Mouse (Mus musculus): ENCODE results near the gene Shd. TPM values are rescaled to one million over a fixed set of nuclear protein-coding genes. Genes with fewer than 3 reads are reported as not detected.

Shd gene
- polyA plus RNA-seq, 2 experiments: 25.8 to 58.0 TPM

GRCm38 (mm10) chr17:56007444-56008355 lies 37.4 kb downstream of the Shd start:
- Histone ChIP-seq H3K27ac (replicated peaks; ENCODE audit: low read depth, low read length) (peak overlapping the region; percentile 72; the same call in 1 of the 2 replicates), H3K9ac (ENCODE audit: low read depth, low read length, severe bottlenecking) (peak overlapping the region; percentile 40; the same call in 1 of the 2 replicates), H3K36me3 (ENCODE audit: control insufficient read depth, insufficient read depth, low read length) (peaks cover 14% of the 10 kb centered on the region), H3K9me3 (ENCODE audit: control insufficient read depth, low read length) (no peaks in the 10 kb centered on the region), H3K27me3 (ENCODE audit: control insufficient read depth, insufficient read depth, low read length) (no peaks in the 10 kb centered on the region), H3K4me3 (replicated peaks; ENCODE audit: low read length) (peak overlapping the region; percentile 82), H3K4me2 (replicated peaks; ENCODE audit: low read depth, low read length, severe bottlenecking) (peak overlapping the region; percentile 100), H3K4me1 (ENCODE audit: control insufficient read depth, insufficient read depth, low read length) (peaks cover 14% of the 10 kb centered on the region)
- WGBS: 31% methylated on average over 13 of the region's 14 CpGs
- DNase-seq (ENCODE audit: low spot score): no peak
- TF ChIP-seq POLR2A (IDR thresholded peaks at IDR 0.05; ENCODE audit: borderline replicate concordance, extremely low read depth, insufficient read depth, insufficient read length): no peak
- ATAC-seq (ENCODE audit: low FRiP score, low read depth): no peak; the same call in 1 of the 2 replicates

- H3K27me3 ChIP-seq (ENCODE audit: control insufficient read depth, insufficient read depth, low read length): no peaks in the 10 kb centered on the region
- peaks cover 20% of the 10 kb centered on the region for H3K36me3 ChIP-seq (ENCODE audit: control insufficient read depth, insufficient read depth, low read length)
- H3K27ac ChIP-seq (replicated peaks; ENCODE audit: low read depth, low read length): peak overlapping the region; percentile 85
- ATAC-seq (ENCODE audit: low FRiP score, low read depth) (peak; percentile 94), DNase-seq (ENCODE audit: low spot score) (peak; percentile 99)
- H3K4me1 ChIP-seq (ENCODE audit: control insufficient read depth, insufficient read depth, low read length): peaks cover 14% of the 10 kb centered on the region
- peak overlapping the region; percentile 72 for H3K9ac ChIP-seq (ENCODE audit: low read depth, low read length, severe bottlenecking)
- WGBS: 2% methylated on average over 21 of the region's 21 CpGs
- no peak for TF ChIP-seq POLR2A (IDR thresholded peaks at IDR 0.05; ENCODE audit: borderline replicate concordance, extremely low read depth, insufficient read depth, insufficient read length)
- H3K4me3 ChIP-seq (replicated peaks; ENCODE audit: low read length): peak overlapping the region; percentile 82
- H3K4me2 ChIP-seq (replicated peaks; ENCODE audit: low read depth, low read length, severe bottlenecking): peak overlapping the region; percentile 100
- no peaks in the 10 kb centered on the region for H3K9me3 ChIP-seq (ENCODE audit: control insufficient read depth, low read length)
Observed at GRCm38 (mm10) chr17:56008356-56009087, 38.3 kb downstream of the Shd start.

GRCm38 (mm10) chr17:56009088-56009961 lies 39.1 kb downstream of the Shd start:
- Histone ChIP-seq H3K4me1 (ENCODE audit: control insufficient read depth, insufficient read depth, low read length) (peaks cover 14% of the 10 kb centered on the region), H3K4me2 (replicated peaks; ENCODE audit: low read depth, low read length, severe bottlenecking) (peak overlapping the region; percentile 100), H3K27ac (replicated peaks; ENCODE audit: low read depth, low read length) (peak overlapping the region; percentile 85), H3K4me3 (replicated peaks; ENCODE audit: low read length) (peak overlapping the region; percentile 82), H3K9me3 (ENCODE audit: control insufficient read depth, low read length) (no peaks in the 10 kb centered on the region), H3K9ac (ENCODE audit: low read depth, low read length, severe bottlenecking) (peak overlapping the region; percentile 72), H3K36me3 (ENCODE audit: control insufficient read depth, insufficient read depth, low read length) (peaks cover 23% of the 10 kb centered on the region), H3K27me3 (ENCODE audit: control insufficient read depth, insufficient read depth, low read length) (no peaks in the 10 kb centered on the region)
- peak; percentile 98 for TF ChIP-seq POLR2A (IDR thresholded peaks at IDR 0.05; ENCODE audit: borderline replicate concordance, extremely low read depth, insufficient read depth, insufficient read length)
- WGBS: 2% methylated on average over 51 of the region's 62 CpGs
- peak; percentile 87 for ATAC-seq (ENCODE audit: low FRiP score, low read depth)
- DNase-seq (ENCODE audit: low spot score): peak; percentile 91

GRCm38 (mm10) chr17:56009962-56010240 lies 39.6 kb downstream of the Shd start:
- ATAC-seq (ENCODE audit: low FRiP score, low read depth) (no peak), DNase-seq (ENCODE audit: low spot score) (no peak)
- H3K4me2 ChIP-seq (replicated peaks; ENCODE audit: low read depth, low read length, severe bottlenecking): peak overlapping the region; percentile 100
- TF ChIP-seq POLR2A (IDR thresholded peaks at IDR 0.05; ENCODE audit: borderline replicate concordance, extremely low read depth, insufficient read depth, insufficient read length): no peak
- peaks cover 14% of the 10 kb centered on the region for H3K4me1 ChIP-seq (ENCODE audit: control insufficient read depth, insufficient read depth, low read length)
- H3K4me3 ChIP-seq (replicated peaks; ENCODE audit: low read length): peak overlapping the region; percentile 82
- no peak overlapping the region for H3K27ac ChIP-seq (replicated peaks; ENCODE audit: low read depth, low read length)
- peak overlapping the region; percentile 72 for H3K9ac ChIP-seq (ENCODE audit: low read depth, low read length, severe bottlenecking)
- H3K27me3 ChIP-seq (ENCODE audit: control insufficient read depth, insufficient read depth, low read length): no peaks in the 10 kb centered on the region
- peaks cover 27% of the 10 kb centered on the region for H3K36me3 ChIP-seq (ENCODE audit: control insufficient read depth, insufficient read depth, low read length)
- no peaks in the 10 kb centered on the region for H3K9me3 ChIP-seq (ENCODE audit: control insufficient read depth, low read length)
- 31% methylated on average over 2 of the region's 2 CpGs for WGBS

Data from limb, embryonic 14.5 days (tissue).